Mouse (Mus musculus): Measurements from ENCODE around the gene Emilin2.

GRCm38 (mm10) chr17:71338627-71339026, 26.8 kb upstream of the Emilin2 start:
- no peak for TF ChIP-seq CTCF (IDR thresholded peaks at IDR 0.05; ENCODE audit: low read depth)
- no peak for TF ChIP-seq EP300 (IDR thresholded peaks at IDR 0.05; ENCODE audit: low read depth)
